Mouse (Mus musculus) heart, embryonic 12.5 days (tissue): ENCODE data around the gene Anapc15. TPM values are rescaled to one million over a fixed set of nuclear protein-coding genes. Genes with fewer than 3 reads are reported as not detected.
A peak's percentile ranks its signal among the peaks of the same experiment; 100 is the strongest.

ENCODE experiments used
- ATAC-seq: fragments of 200-750 bp; cut with Nextera tagmentation; 2 replicates; pipeline ENCODE4 v1.8.0; 2017; ENCODE audit warnings: moderate TSS enrichment, moderate library complexity; ENCODE audit not compliant: insufficient number of reproducible peaks, low FRiP score
- H3K27ac ChIP-seq: fragments of 300-500 bp; sonication (generic); 2 replicates; pipeline ENCODE4 v1.5.1; 2016; ENCODE audit warnings: mild to moderate bottlenecking, moderate library complexity; ENCODE audit not compliant: poor library complexity, severe bottlenecking
- H3K27me3 ChIP-seq: fragments of 300-500 bp; sonication (generic); replicated peaks from 2 replicates; pipeline ENCODE4 v1.6.1; 2016; ENCODE audit warnings: mild to moderate bottlenecking, moderate library complexity
- H3K36me3 ChIP-seq: fragments of 300-500 bp; sonication (generic); 2 replicates; pipeline ENCODE4 v1.6.1; 2016; ENCODE audit warnings: mild to moderate bottlenecking, moderate library complexity
- H3K4me1 ChIP-seq: fragments of 300-500 bp; sonication (generic); replicated peaks from 2 replicates; pipeline ENCODE4 v1.6.1; 2016; ENCODE audit warnings: mild to moderate bottlenecking
- H3K4me2 ChIP-seq: fragments of 300-500 bp; sonication (generic); 2 replicates; pipeline ENCODE4 v1.6.1; 2016; ENCODE audit warnings: mild to moderate bottlenecking, moderate library complexity
- H3K4me3 ChIP-seq: fragments of 300-500 bp; sonication (generic); 2 replicates; pipeline ENCODE4 v1.5.1; 2016; ENCODE audit warnings: mild to moderate bottlenecking
- H3K9ac ChIP-seq: fragments of 300-500 bp; sonication (generic); 2 replicates; pipeline ENCODE4 v1.6.1; 2016; ENCODE audit warnings: mild to moderate bottlenecking, moderate library complexity
- H3K9me3 ChIP-seq: fragments of 300-500 bp; sonication (generic); replicated peaks from 2 replicates; pipeline ENCODE4 v1.6.1; 2016; ENCODE audit warnings: mild to moderate bottlenecking, moderate library complexity
- WGBS: fragments of 180-500 bp; shearing (Covaris S2); methylation state at CpG from one replicate; pipeline ENCODE4 v1.1.7; 2016; 5-methylcytosine and 5-hydroxymethylcytosine counted together
- polyA plus RNA-seq: library from polyadenylated mRNA; unstranded; fragments of >200 nt; fragmentation: Nextera tagmentation; extraction: Ambion mirVana; gene quantifications from 2 replicates; pipeline ENCODE4 v1.2.1, GENCODE M21; 2016

Gene Anapc15
- polyA plus RNA-seq, 1 experiment from 2014 or later: 58.0 TPM

DNA sequence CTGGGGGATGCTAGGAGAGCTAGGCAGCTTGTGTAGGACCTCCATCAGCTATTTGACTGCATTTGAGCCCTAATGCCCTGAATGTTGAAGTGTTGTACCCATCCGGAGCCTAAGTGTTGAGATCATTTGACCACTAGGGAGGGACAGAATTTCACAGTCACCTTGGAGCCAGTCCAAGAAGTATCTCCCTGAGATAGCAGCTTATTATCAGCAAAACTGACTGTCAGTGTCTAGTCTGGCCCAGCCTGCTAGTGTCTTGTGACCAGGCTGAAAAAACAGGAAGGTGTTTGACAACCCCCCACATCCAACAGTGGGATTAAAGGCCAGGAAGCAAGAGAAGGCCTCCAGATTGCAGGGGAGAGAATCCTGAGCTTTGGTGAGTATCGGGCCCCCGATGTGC is 7.8 kb downstream of the Anapc15 start:
- ATAC-seq: peak; percentile 70
- H3K27ac ChIP-seq: peak overlapping the region; percentile 32
- WGBS: 36% methylated on average over 3 of the region's 3 CpGs

DNA sequence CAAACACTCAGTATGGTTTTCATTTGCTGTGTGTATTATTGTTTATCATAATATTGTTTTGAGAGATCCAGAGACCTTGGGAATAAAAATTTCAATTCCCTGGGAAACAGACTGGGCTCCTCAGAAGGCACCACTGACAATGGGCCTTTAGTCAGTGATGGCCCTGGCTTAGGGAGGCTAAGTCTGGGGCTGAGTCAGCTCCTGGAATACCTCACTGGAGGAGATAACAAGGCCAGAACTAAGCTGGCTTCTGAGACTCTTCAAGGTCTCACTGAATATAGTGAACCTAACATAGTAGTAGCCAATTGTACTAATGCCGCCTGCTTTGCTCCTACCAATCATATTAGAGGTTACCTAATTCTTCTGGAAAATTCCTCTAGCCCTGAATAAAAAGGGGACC is 12.5 kb downstream of the Anapc15 start:
- ATAC-seq: no peak
- Histone ChIP-seq H3K4me1 (peaks cover 13% of the 10 kb centered on the region), H3K27ac (no peak overlapping the region), H3K9ac (no peak overlapping the region), H3K9me3 (no peaks in the 10 kb centered on the region), H3K36me3 (no peaks in the 10 kb centered on the region), H3K27me3 (no peaks in the 10 kb centered on the region), H3K4me2 (no peak overlapping the region), H3K4me3 (no peak overlapping the region)
- WGBS: 90% methylated on average over 1 of the region's 1 CpGs

More for the DNA sequence above, 7.8 kb downstream of the Anapc15 start:
- Histone ChIP-seq H3K4me2 (no peak overlapping the region), H3K4me3 (no peak overlapping the region), H3K27me3 (no peaks in the 10 kb centered on the region), H3K9me3 (no peaks in the 10 kb centered on the region), H3K9ac (no peak overlapping the region), H3K36me3 (no peaks in the 10 kb centered on the region), H3K4me1 (peaks cover 31% of the 10 kb centered on the region)

DNA sequence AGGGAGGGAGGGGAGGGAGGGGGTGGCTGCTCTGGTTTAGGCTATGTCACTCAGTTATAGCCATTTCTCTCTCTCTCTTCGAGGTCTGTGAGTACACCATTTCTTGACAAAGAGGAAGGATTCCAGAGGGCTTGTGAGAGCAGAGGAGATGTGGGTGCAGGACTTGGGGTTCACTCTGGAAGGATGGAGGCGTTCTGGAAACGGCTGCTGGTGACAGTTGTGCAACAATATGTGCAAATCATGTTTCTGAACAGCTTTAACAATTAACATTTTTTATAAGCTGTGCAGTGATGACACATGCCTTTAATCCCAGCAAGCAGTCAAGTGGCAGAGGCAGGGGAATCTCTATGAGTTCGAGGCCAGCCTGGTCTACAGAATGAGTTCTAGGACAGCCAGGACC is 17.3 kb downstream of the Anapc15 start:
- 73% methylated on average over 4 of the region's 4 CpGs for WGBS
- Histone ChIP-seq H3K4me3 (no peak overlapping the region), H3K9ac (no peak overlapping the region), H3K9me3 (no peaks in the 10 kb centered on the region), H3K27me3 (no peaks in the 10 kb centered on the region), H3K4me1 (no peaks in the 10 kb centered on the region), H3K4me2 (no peak overlapping the region), H3K36me3 (no peaks in the 10 kb centered on the region), H3K27ac (no peak overlapping the region)
- no peak for ATAC-seq

DNA sequence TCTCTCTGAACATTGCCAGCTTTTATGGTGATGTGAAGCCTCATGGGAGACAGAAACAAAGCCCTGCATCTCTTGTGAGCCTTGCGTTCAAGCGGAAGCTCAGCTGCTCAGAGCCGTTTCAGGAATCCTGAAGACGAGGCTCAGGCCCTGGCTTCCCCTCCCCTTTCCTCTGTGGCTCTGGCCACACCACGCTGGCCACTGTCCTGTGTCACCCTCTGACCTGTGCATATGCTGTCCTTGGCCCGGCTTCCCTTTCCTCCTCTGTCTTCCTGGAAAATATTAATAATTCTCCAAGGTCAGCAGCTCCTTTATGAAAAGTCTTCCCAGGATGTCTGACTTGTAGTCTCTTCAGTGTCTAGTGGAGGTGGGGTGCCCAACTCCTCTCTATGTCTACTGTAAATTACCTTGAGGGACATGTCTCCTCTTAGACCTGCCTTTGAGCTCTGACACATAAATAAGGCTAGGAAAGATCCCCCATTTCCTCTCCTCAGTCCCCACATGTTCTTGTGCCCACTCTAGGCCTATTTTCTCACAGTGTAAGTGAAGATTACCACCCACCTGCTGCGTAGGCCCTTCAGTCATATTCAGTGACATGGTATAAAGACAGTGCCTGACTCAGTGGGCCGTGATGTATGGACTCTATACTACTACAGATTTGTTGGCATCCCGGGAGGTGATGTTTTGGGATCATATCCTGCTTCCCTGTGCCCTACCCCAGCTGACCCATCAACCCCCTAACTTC is 19.1 kb downstream of the Anapc15 start:
- no peaks in the 10 kb centered on the region for H3K4me1 ChIP-seq
- H3K9ac ChIP-seq: no peak overlapping the region
- no peak for ATAC-seq
- H3K27me3 ChIP-seq: no peaks in the 10 kb centered on the region
- H3K9me3 ChIP-seq: no peaks in the 10 kb centered on the region
- WGBS: 70% methylated on average over 9 of the region's 9 CpGs
- no peak overlapping the region for H3K4me2 ChIP-seq
- H3K36me3 ChIP-seq: no peaks in the 10 kb centered on the region
- no peak overlapping the region for H3K4me3 ChIP-seq
- H3K27ac ChIP-seq: no peak overlapping the region

DNA sequence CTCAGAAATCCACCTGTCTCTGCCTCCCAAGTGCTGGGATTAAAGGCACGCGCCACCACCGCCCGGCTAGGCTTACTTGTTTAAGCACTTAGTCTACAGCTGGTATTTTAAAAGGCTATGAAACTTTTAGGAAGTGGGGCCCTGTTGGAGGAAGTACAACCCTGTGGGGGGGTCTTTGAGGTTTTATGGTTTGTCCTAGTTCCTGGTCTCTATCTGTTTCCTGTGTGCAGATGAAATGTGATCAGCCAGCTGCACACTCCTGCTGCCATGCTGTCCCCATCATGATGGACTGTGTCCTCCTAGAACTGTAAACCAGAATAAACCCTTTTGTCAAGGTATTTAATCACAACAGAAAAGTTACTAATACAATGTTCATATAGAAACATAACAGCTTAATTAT is 20.6 kb downstream of the Anapc15 start:
- Histone ChIP-seq H3K36me3 (no peaks in the 10 kb centered on the region), H3K27ac (no peak overlapping the region), H3K4me2 (no peak overlapping the region), H3K27me3 (peaks cover 1% of the 10 kb centered on the region; the same call in 1 of the 2 replicates), H3K4me3 (no peak overlapping the region), H3K4me1 (no peaks in the 10 kb centered on the region), H3K9ac (no peak overlapping the region), H3K9me3 (no peaks in the 10 kb centered on the region)
- WGBS: 92% methylated on average over 4 of the region's 4 CpGs
- no peak for ATAC-seq

DNA sequence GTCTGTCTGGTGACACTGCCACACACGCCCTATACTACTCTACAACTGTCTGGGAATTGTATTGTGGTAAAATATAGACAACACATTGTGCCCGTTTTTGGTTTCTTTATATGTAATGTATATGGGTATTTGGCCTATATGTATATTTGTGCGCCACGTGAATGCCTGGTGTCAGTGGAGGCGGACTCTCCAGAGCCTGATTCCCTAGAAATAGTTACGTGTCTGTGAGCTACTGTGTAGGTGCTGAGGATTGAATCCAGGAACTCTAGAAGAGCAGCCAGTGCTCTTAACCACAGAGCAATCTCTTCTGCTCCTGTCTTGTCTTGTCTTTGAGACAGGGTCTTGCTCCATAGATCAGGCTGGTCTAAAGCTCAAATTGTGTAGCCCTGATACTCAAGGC is 22.8 kb downstream of the Anapc15 start:
- H3K4me1 ChIP-seq: no peaks in the 10 kb centered on the region
- no peak overlapping the region for H3K9ac ChIP-seq
- peaks cover 5% of the 10 kb centered on the region; the same call in 1 of the 2 replicates for H3K27me3 ChIP-seq
- H3K4me2 ChIP-seq: no peak overlapping the region
- H3K4me3 ChIP-seq: no peak overlapping the region
- no peak for ATAC-seq
- no peaks in the 10 kb centered on the region for H3K36me3 ChIP-seq
- 69% methylated on average over 6 of the region's 6 CpGs for WGBS
- H3K9me3 ChIP-seq: no peaks in the 10 kb centered on the region
- no peak overlapping the region for H3K27ac ChIP-seq

DNA sequence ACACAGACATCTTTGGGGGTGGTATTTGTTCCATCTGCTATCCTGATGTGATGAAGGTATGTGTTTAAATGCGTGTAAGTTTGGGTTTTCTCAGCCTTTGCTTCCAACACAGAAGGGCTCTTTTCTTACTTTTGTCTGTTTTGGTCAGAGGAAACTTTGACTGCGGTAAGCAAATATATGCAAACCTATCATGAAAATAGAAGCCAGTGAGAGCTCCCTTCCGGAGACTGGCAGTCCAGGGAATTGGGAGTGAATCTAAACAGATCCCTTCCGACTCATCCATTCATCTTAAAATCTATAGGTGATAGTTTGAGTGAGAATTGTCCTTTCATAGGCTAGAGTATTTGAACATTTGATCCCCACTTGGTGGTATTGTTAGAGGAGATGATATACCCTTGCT is 24.9 kb downstream of the Anapc15 start:
- 71% methylated on average over 4 of the region's 4 CpGs for WGBS
- Histone ChIP-seq H3K4me3 (no peak overlapping the region), H3K4me1 (no peaks in the 10 kb centered on the region), H3K9ac (no peak overlapping the region), H3K9me3 (no peaks in the 10 kb centered on the region), H3K4me2 (no peak overlapping the region), H3K36me3 (no peaks in the 10 kb centered on the region), H3K27me3 (peaks cover 5% of the 10 kb centered on the region; the same call in 1 of the 2 replicates), H3K27ac (no peak overlapping the region)
- no peak for ATAC-seq

DNA sequence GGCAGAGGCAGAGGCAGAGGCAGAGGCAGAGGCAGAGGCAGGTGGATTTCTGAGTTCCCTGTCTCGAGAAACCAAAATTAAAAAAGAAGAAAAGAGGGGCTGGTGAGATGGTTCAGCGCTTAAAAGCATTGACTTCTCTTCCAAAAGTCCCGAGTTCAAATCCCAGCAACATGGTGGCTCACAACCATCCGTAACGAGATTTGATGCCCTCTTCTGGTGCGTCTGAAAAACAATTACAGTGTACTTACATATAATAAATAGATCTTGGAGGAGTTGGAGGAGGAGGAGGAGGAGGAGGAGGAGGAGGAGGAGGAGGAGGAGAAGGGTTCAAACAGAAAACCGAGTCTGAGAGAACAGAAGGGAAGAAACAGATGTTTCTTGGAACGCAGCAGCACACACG is 32.2 kb downstream of the Anapc15 start:
- Histone ChIP-seq H3K27me3 (no peaks in the 10 kb centered on the region), H3K27ac (peak overlapping the region; percentile 26; the same call in 1 of the 2 replicates), H3K36me3 (peaks cover 15% of the 10 kb centered on the region), H3K9ac (peak overlapping the region; percentile 61), H3K4me1 (peaks cover 5% of the 10 kb centered on the region), H3K9me3 (no peaks in the 10 kb centered on the region), H3K4me3 (peak overlapping the region; percentile 60), H3K4me2 (peak overlapping the region; percentile 58)
- ATAC-seq: no peak
- whole genome bisulfite sequencing: 40% methylated on average over 9 of the region's 9 CpGs

DNA sequence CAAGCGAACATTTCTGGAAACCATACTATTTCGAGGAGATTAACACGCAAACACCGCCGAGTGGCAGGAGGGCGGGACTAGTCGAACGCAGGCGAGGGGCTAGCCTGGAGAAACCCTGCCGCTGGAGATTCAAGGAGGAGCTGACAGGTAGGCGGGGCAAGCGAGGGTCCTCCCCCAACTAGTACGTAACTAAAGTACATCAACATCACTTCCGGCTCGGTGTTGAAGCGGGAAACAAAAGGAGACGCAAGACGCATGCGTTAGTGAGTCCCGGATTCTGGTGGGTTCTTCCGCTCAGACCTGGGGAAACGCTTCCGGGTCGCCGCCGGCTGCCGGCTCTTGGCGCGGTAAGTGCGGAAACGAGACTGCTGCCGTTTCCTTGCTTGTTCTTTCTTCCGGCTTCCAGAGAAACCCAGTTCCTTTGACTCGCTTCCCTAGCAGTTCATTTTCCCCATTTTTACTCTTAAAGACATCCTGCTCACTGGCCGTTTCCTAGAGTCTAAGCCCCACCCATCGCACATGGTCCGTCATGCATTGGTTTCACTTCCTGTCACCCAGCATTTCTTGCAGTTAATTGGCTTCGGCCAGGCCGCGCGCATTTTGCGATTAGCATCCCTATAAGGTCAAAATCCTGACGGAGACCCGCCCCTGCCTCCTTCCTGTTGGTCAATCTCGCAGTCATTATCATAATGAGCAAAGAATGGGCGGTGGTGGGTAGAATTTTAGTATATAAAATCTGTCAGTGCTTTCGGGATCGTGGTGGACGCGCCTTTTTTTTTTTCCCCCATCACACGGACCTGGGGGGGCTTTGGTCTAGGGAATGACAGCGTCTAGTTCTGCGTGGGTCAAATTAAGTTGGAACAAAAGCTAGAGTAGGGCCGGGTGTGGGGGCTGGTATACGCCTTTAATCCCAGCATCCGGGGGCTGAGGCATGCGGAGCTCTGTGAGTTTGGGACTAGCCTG is 32.9 kb downstream of the Anapc15 start:
- ATAC-seq: peak; percentile 98
- H3K9ac ChIP-seq: peak overlapping the region; percentile 61
- peaks cover 21% of the 10 kb centered on the region for H3K36me3 ChIP-seq
- no peaks in the 10 kb centered on the region for H3K27me3 ChIP-seq
- H3K4me2 ChIP-seq: peak overlapping the region; percentile 67
- H3K4me3 ChIP-seq: peak overlapping the region; percentile 60
- H3K4me1 ChIP-seq: peaks cover 5% of the 10 kb centered on the region
- under 1% methylated on average over 57 of the region's 57 CpGs for WGBS
- no peaks in the 10 kb centered on the region for H3K9me3 ChIP-seq
- H3K27ac ChIP-seq: peak overlapping the region; percentile 83

DNA sequence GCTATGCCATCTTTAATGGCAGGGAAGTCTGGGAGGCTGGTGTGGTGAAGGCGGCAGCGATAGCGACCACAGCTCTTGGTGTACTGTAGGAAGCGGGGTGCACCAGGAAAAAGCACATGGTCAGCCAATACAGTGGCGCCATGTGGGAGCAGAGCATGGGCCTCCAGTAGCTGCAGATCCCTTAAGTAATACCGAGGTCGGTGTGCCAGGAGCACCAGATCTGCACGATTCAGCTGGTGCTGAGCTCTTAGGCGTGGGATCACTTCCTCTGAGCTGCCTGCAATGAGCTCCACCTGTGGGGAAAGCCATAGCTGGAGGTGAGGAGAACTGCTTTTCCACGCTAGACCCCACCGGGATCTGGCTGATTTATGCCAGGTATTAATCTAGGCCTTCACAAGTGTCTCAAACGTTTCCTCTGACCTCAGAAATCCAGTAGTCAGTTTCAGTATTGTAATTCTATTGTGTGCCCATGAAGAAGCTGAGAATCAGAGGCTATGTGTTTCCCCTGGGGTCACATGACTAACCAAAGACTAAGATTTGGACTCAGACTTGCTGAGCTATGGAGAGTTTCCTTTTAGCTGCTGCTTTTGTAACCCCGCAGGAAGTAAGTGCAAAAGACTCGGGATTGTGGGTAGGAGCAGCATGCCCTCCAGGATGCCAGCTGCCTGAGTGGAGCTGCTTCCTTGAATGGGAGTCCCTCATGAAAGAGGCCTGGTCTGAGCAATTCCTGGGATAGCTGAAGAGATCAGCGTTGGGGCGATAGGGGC is 37.0 kb downstream of the Anapc15 start:
- Histone ChIP-seq H3K27me3 (no peaks in the 10 kb centered on the region), H3K4me2 (no peak overlapping the region), H3K9me3 (no peaks in the 10 kb centered on the region), H3K4me3 (no peak overlapping the region), H3K36me3 (peaks cover 32% of the 10 kb centered on the region), H3K4me1 (peaks cover 5% of the 10 kb centered on the region), H3K9ac (0 out of 2 replicates have a peak overlapping the region, but pooled peaks have one; percentile 2), H3K27ac (no peak overlapping the region)
- no peak for ATAC-seq
- 91% methylated on average over 16 of the region's 16 CpGs for WGBS

DNA sequence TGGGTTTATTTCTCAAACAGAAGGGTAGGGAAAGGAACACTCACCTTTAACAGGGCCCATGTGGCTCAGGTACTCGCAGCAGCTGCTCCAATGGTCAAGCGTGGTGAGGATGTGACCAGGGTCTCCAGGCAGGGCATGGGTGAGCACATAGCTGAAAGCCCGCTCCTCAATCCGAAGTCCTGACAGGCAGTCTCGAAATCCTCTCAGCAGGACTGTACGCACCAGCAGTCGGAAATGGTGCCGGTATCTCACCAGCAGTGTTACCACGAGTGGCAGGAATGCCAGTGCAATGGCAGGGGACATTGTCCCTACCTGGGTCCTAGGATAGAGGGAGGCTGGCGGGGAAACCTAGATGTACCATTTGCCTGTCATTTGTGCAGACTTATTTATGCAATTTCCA is 38.5 kb downstream of the Anapc15 start:
- H3K9me3 ChIP-seq: no peaks in the 10 kb centered on the region
- peaks cover 12% of the 10 kb centered on the region for H3K4me1 ChIP-seq
- H3K36me3 ChIP-seq: peaks cover 32% of the 10 kb centered on the region
- ATAC-seq: no peak
- no peak overlapping the region for H3K4me3 ChIP-seq
- WGBS: 91% methylated on average over 10 of the region's 10 CpGs
- H3K27me3 ChIP-seq: no peaks in the 10 kb centered on the region
- H3K4me2 ChIP-seq: no peak overlapping the region
- no peak overlapping the region for H3K27ac ChIP-seq
- H3K9ac ChIP-seq: no peak overlapping the region
